Mouse (Mus musculus) c-Kit-positive CD71-negative TER-119-negative erythroid progenitor cells, embryonic 14.5 days (primary cell): ENCODE results near the gene Tmem63a.
"Not testable (repeated sequence)": the region's sequence is repeated elsewhere in the genome, so short reads cannot be mapped to it uniquely, and the experiment has no call there.

Experiments used
- DNase-seq: peaks from one replicate; pipeline ENCODE4 v3.0.0-alpha.2; 2013; ENCODE audit warnings: low read depth

Tmem63a gene

DNA sequence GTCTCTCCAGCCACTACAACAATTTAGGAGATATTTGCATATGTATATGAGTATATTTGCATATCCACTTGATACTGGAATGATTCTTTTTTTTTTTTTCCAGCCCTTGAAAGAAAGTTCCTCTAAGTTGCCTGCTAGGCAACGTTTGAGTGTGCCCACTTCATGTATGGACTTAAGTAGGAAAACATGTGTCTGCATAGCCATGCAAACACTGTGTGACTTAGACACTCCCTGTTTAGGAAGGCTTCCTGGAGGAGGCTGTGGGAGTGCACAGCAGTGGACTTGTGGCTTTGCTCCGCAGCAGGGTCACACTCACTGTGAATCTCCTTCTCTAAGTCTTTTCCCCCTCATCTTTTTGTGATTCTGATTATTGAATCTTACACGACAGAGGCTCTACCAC, 16.7 kb downstream of the Tmem63a start:
- DNase-seq = no peak

- no peak for DNase-seq
These were observed 23.6 kb downstream of the Tmem63a start for GRCm38 (mm10) chr1:180965786-180966185.

DNA sequence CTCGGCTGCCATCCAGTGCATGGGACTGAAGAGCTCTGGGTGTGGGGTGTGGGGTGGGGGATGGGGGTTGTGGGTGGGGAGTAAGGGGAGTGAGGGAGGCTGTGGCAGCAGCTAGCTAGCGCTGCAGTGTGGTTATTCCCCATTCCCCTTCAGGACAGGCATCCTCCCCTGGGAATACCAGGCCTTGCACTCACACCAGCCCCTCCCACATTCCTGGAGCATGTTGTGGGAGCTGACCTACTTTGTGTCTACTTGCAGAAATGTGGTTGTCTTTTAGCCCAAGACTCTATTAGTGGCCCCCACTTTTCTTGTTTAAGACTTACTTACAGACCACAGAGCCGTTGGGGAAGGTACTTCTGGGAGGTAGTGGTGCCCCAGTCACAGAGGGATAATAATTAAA, 24.4 kb downstream of the Tmem63a start:
- no peak for DNase-seq

DNA sequence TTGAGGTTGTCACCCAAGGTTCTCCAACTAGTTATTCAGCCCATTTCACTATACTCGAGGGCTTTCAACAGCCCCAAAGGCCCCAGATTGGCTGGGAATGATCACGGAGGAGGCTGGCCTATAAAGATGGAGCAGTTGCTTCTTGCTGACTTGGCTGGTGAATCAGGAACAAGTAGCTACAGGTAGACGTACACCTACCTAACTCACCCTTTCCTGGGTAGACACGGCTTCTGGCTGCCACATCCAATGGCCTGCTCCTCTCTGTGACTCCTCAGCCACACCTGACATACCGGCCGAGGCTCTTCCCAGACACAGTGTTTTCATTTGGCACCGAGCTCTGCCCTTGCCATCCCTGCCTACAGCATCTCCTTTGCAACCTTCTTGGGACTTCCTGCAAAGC, 25.1 kb downstream of the Tmem63a start:
- DNase-seq = no peak

- DNase-seq = no peak
These were observed 30.8 kb downstream of the Tmem63a start for GRCm38 (mm10) chr1:180972941-180973340.

DNA sequence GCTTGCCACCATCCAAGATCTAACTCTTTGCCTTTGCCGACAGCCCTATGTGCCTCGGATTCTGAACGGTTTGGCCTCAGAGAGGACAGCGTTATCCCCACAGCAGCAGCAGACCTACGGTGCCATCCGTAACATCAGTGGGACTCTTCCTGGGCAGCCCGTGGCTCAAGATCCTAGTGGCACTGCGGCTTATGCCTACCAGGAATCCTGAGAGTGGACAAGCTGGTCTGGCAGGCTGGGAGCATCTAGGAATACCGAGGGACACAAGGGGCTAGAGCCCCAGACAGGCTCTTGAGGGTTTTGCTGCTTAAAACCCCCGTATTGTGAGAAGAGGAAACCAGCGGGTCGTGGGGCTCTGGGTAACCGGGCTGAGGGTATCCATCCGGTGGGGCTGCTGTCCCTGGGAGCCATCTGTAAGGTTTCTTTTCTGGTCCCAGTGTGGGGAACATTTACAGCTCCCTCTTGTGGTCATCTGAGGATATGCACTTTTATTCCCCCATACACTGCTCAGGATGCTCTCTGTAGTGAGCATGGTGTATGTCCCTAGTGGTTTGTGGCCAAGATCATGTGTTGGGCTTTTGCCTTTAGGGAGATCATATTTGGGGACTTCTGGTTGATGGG, 32.1 kb downstream of the Tmem63a start:
- peak; percentile 45 for DNase-seq

- DNase-seq = peak; percentile 44
These were observed 34.1 kb downstream of the Tmem63a start for GRCm38 (mm10) chr1:180976110-180976679.

DNA sequence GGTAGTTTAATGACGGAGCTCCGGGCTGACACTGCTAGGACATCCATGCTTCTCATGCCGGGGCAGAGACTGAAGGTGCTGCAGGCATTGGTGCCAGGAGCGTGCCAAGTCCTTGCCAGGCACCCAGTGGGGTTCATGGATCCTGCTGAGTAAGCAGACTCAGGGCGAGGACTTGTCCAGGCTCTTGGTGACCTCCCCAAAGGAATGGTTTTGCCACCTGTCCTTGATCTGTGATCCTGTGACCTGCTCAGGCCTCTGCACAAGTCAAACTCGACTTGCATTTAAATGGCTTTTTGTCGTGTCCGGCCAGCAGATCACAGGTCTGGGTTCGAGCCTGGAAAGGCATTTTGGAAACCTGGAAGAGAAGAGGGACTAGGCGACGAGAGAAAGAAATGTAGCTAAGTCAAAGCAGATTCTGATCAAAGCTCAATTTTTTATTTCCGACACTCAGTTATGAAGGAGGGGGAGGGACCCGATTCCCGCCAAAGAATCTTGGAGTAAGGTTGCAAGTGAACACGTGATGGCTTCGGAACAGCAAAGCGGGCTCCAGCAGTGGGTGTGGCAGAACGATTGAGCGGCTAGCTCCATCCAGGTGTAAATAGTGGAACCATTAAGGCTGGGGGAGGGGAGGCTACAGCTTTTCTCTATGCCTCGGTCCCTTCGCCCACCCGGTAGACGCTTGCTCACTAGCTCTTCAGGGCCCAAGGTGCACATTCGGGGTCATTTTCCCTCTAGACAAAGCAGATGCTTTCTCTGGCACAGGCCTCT, 37.5 kb downstream of the Tmem63a start:
- no peak for DNase-seq

DNA sequence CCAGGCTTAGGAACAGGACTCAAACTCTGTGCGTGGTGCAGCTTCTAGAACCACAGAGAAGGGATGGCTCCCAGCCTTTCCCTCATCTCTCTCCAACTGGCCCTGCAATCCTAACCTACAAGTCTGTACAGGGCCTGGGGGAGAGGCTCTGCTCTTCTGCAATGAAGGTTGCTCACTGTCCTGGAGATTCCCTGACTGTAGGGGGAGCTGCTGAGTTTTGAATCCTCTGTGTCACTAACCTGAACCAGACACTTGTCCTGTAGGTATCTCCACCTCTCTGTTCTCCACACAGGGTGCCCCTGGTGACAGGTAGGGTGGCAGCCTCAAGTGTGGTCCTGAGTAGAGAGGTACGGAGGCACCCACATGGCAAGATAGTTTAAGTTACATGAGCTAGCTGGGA, 38.3 kb downstream of the Tmem63a start:
- DNase-seq = no peak

GRCm38 (mm10) chr1:180981298-180982046, 39.3 kb downstream of the Tmem63a start:
- DNase-seq = not testable (repeated sequence)

- DNase-seq = no peak
These were observed 44.6 kb downstream of the Tmem63a start for GRCm38 (mm10) chr1:180986701-180987100.

DNA sequence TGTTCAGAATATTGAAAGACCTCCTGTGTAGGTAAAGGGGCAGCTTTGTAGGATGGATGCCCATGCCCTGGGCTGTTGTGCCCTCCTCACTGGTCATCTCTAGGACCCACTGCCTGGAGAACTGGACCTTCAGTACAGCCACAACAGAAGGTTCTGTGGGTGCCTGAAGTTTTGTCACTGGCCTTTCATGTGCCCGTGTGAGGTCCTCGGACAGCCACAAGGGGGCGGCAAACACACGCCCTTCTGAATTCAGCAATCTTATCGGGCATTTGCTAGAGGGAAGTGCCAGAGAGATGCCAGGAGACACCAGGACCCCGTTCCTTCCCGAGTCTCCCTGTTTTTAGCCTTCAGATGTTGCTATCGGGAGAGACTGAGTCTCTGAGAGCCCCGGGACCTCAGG, 45.6 kb downstream of the Tmem63a start:
- peak; percentile 69 for DNase-seq

DNA sequence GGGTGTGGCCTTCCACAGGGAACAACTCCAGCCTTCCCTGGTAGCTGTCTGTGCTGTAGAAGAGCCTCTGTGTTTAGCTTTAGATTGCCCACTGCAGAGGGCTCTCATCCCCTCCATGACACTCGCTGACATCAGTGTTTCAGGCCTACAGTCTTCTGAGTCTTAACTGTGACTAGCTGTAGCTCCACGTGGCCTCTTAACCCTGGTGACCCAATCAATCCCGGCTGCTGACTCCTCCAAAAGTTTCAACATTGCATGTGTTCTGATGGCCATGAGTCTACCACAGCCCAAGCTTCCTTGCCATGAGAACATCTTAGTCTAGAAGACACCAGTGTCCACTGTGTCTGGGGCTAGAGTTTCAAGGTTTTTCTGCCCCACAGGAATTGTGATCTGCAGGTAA, 48.5 kb downstream of the Tmem63a start:
- DNase-seq = no peak

- DNase-seq = peak; percentile 49
These were observed 50.0 kb downstream of the Tmem63a start for GRCm38 (mm10) chr1:180992142-180992541.

DNA sequence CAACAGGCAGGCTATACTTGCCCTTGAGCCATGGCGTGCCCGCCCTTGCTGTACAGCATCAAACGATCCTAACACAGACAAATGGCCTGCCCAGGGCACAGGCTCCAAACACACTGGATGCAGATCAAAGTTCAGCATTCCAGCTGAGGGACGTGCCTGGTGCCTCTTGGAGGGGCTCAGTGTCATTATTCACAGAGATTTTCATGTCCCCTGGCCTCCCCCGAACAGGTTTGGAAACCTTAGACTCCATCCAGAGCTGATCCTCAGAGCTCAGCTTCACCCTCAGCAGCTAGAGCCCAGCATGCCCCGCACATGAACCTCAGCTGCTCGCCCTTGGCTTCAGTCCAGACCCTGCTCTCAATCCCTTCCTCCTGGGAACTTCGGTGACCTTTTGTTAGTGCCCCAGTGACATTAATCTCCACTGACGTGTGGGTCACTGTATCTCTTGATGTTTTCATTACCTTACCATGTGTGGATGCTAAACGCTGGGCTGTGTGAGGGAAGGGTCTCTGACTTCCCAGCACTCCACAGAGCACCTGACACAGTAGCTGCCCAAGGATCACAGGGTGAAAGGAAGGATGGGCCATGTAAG, 58.5 kb downstream of the Tmem63a start:
- no peak for DNase-seq

DNA sequence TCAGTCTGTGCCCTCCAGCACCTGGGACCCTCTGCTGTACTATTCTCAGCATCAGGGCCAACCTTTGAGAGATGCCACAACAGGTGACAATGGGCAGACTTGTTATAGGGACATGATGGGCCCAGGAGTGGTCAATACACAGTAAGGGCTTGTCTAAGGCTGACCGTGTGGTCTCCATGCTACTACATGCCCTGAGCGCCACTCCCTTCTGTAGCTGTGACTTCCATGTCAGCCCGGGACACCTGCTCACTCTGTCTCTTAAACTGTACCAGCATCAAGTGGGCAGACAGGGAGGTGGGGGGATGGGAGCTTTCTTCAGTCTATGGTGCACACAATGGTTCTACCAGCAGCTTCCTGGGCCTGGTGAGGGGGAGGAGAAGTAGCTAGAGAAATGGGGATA, 59.1 kb downstream of the Tmem63a start:
- DNase-seq = no peak

DNA sequence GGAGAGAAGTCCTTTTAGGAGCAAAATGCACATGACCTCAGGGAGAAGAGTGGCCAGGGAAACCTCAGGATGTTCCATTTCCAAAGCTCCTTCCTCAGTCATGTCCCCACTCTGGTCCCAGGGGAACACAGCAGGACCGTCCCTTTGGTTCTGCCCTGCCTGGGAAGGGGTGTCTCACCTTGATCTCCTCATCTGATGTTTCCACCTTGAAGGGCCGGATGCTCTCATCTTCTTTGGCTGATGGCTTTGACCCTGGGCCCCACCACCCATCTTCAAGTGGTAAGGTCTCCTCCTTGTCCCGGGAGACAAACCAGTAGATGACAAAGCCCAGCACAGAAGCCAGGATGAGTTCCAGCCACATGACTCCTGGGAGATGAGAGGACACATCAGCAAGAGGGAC, 59.5 kb downstream of the Tmem63a start:
- DNase-seq = no peak

GRCm38 (mm10) chr1:181003790-181004189, 61.6 kb downstream of the Tmem63a start:
- no peak for DNase-seq

DNA sequence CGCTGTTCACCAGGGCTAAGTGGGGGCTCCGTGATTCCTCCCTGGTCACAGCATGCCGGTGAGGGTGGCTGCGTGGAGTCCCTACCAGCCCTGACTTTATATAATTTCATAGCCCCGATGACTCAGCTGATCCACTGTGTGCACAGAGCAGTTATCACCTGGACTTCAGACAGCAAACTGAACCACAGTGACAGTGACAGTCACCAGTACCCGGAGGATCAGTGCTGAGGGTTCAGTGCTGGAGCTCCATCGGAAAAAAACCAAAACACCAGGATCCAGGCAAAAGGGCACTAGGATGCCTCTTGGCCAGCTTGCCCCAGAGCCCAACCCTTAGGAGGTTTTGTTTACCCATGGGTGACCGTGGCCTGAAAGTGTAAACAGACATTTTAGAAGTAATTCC, 63.2 kb downstream of the Tmem63a start:
- DNase-seq = no peak

DNA sequence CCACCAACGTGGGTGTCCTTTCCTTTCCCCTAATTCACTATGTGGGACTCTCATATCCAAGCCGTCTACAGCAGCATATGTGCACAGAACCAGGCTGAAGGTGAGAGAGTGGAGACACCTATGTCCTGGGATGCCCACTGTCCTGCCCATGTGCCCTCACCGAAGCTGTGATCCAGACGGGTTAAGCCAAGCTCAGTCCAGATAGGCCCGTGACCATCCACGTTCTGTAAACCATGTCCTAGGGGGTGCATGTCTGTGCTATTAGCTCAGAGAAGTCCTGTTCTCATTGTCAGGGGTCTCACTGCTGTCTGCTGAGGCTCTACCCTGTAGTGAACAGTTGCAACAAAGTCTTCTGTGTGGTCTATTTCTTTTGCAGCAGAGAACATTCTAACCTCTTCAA, 65.7 kb downstream of the Tmem63a start:
- DNase-seq = no peak

DNA sequence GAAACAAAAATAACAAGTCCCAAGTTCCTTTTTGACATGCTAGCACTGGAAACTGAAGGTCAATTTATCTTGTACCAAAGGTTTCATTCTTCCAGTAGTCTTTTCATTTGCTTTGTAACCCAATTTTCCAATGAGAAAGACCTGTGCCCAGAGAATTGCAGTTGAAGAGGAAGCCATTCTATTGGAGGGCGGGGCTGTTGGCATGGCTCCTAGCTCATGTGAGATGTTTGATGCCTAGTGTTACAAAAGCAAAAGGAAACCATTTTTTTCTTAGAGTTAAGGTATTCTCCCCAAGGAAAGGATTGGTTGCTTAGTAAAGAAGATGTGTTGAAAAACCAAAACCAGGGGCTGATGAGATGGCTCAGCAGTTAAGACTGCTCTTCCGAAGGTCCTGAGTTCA, 66.1 kb downstream of the Tmem63a start:
- DNase-seq = no peak

GRCm38 (mm10) chr1:181009011-181009590, 67.0 kb downstream of the Tmem63a start:
- no peak for DNase-seq
